Mouse (Mus musculus): ENCODE measurements around the gene Eepd1. TPM values are rescaled to one million over a fixed set of nuclear protein-coding genes. Genes with fewer than 3 reads are reported as not detected.

The Eepd1 gene
- polyA plus RNA-seq, 1 experiment = 7.3 TPM

DNA sequence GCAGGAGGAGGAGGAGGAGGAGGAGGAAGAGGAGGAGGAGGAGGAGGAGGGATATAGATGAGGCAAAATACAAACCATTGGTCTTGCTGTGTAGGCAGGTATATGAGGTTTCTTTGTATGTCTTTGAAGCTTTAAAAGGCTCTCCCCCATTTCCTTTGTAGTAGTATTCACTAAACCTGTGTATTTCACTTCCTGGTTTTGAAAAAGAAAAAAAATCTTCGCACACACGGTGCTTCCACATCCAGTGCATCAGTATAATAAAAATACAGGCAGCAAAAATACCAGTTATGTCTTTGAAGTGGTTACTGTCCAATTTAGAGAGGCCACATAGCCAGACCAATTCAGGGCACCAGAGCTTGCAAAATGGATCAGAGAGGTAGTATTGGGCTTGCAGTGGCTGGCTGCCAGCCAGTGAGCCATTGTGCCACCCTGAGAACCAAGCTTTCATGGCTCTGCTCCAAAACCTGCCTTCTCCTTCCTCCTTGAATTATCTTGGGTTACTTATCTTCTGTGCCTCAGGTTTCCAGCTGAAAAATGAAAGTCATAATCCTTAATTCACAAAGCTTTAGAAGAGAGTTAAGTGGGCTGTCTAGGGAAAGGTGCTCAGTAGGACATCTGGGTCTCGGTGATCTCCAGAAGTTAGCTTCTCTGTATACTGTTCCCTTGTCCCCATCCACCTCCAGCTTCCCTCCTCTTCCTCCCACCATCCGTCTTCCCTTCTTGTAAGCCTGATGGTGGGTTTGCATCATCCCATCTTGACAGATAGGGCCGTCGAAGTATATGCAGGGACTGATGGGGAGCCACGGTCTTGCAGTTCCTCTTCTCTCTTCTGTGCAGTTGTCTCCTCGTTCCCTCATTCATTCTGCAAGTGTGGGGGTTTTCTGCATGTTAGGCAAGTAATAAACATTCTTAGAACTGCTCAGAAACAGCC, 68.0 kb downstream of the Eepd1 start:
- no peak for DNase-seq
- TF ChIP-seq POLR2A (IDR thresholded peaks at IDR 0.05; ENCODE audit: borderline replicate concordance, extremely low read depth, low read depth, low read length) = no peak
- no peak for TF ChIP-seq CTCF (IDR thresholded peaks at IDR 0.05; ENCODE audit: insufficient read depth, low read length)
- no peak overlapping the region for H3K4me3 ChIP-seq (replicated peaks; ENCODE audit: extremely low read depth, low read depth, low read length)
- H3K4me1 ChIP-seq (ENCODE audit: control insufficient read depth, insufficient read depth, low read length) = peaks cover 3% of the 10 kb centered on the region
- 65% methylated on average over 8 of the region's 8 CpGs for WGBS

DNA sequence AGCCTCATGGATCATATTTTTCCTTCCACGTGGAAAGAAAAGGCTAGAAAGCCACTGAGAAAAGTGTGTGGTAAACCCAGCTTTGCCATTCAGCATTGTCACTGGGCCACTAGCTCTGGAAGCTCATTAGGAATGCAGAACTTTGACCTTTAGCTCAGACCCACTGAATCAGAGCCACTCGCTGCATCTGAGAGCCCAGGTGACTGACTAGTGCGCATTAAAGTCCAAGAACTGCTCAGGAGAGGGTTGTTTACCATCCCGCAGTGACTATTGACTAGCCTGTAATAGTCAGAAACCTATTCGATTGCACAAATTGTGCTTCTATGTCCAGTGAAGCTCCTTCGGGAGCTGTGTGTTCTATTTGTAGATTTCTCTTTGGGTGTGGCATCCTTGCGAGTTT, 68.8 kb downstream of the Eepd1 start:
- Histone ChIP-seq H3K4me1 (ENCODE audit: control insufficient read depth, insufficient read depth, low read length) (peaks cover 3% of the 10 kb centered on the region), H3K4me3 (replicated peaks; ENCODE audit: extremely low read depth, low read depth, low read length) (no peak overlapping the region)
- DNase-seq = no peak
- no peak for TF ChIP-seq CTCF (IDR thresholded peaks at IDR 0.05; ENCODE audit: insufficient read depth, low read length)
- no peak for TF ChIP-seq POLR2A (IDR thresholded peaks at IDR 0.05; ENCODE audit: borderline replicate concordance, extremely low read depth, low read depth, low read length)
- WGBS = 79% methylated on average over 7 of the region's 7 CpGs

- Histone ChIP-seq H3K4me1 (ENCODE audit: control insufficient read depth, insufficient read depth, low read length) (peaks cover 3% of the 10 kb centered on the region), H3K4me3 (replicated peaks; ENCODE audit: extremely low read depth, low read depth, low read length) (no peak overlapping the region)
- 52% methylated on average over 2 of the region's 2 CpGs for WGBS
- DNase-seq = no peak
- TF ChIP-seq CTCF (IDR thresholded peaks at IDR 0.05; ENCODE audit: insufficient read depth, low read length) (no peak), POLR2A (IDR thresholded peaks at IDR 0.05; ENCODE audit: borderline replicate concordance, extremely low read depth, low read depth, low read length) (no peak)
These were observed 71.2 kb downstream of the Eepd1 start for GRCm38 (mm10) chr9:25552532-25552931.

- DNase-seq = no peak
- TF ChIP-seq CTCF (IDR thresholded peaks at IDR 0.05; ENCODE audit: insufficient read depth, low read length) (no peak), POLR2A (IDR thresholded peaks at IDR 0.05; ENCODE audit: borderline replicate concordance, extremely low read depth, low read depth, low read length) (no peak)
- Histone ChIP-seq H3K4me1 (ENCODE audit: control insufficient read depth, insufficient read depth, low read length) (peaks cover 3% of the 10 kb centered on the region), H3K4me3 (replicated peaks; ENCODE audit: extremely low read depth, low read depth, low read length) (no peak overlapping the region)
- 68% methylated on average over 6 of the region's 6 CpGs for WGBS
These were observed 73.0 kb downstream of the Eepd1 start for GRCm38 (mm10) chr9:25554246-25554803.

GRCm38 (mm10) chr9:25555261-25555660, 73.9 kb downstream of the Eepd1 start:
- Histone ChIP-seq H3K4me1 (ENCODE audit: control insufficient read depth, insufficient read depth, low read length) (no peaks in the 10 kb centered on the region; the same call in 1 of the 2 replicates), H3K4me3 (replicated peaks; ENCODE audit: extremely low read depth, low read depth, low read length) (no peak overlapping the region)
- DNase-seq = no peak
- WGBS = 69% methylated on average over 6 of the region's 6 CpGs
- TF ChIP-seq POLR2A (IDR thresholded peaks at IDR 0.05; ENCODE audit: borderline replicate concordance, extremely low read depth, low read depth, low read length) (no peak), CTCF (IDR thresholded peaks at IDR 0.05; ENCODE audit: insufficient read depth, low read length) (no peak)

GRCm38 (mm10) chr9:25556008-25556407, 74.7 kb downstream of the Eepd1 start:
- WGBS = 87% methylated on average over 3 of the region's 3 CpGs
- Histone ChIP-seq H3K4me1 (ENCODE audit: control insufficient read depth, insufficient read depth, low read length) (no peaks in the 10 kb centered on the region; the same call in 1 of the 2 replicates), H3K4me3 (replicated peaks; ENCODE audit: extremely low read depth, low read depth, low read length) (no peak overlapping the region)
- TF ChIP-seq POLR2A (IDR thresholded peaks at IDR 0.05; ENCODE audit: borderline replicate concordance, extremely low read depth, low read depth, low read length) = no peak
- no peak for TF ChIP-seq CTCF (IDR thresholded peaks at IDR 0.05; ENCODE audit: insufficient read depth, low read length)
- DNase-seq = no peak

DNA sequence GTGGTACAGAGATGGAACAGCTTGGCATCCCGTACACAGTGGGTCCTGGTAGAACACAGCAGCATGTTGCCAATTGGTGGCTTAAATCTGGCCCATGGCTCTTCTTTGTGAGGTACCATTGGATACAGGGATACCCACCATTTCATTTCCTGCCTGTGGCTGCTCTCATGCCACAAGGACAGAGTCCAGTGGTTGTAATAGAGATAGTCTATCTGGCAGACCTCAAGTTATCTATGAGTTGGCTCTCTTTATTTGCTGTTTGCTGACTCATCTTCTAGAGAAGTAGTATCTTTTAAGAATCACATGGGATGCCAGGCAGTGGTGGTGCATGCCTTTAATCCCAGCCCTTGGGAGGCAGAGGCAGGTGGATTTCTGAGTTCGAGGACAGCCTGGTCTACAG, 76.0 kb downstream of the Eepd1 start:
- Histone ChIP-seq H3K4me3 (replicated peaks; ENCODE audit: extremely low read depth, low read depth, low read length) (no peak overlapping the region), H3K4me1 (ENCODE audit: control insufficient read depth, insufficient read depth, low read length) (no peaks in the 10 kb centered on the region; the same call in 1 of the 2 replicates)
- WGBS = 86% methylated on average over 2 of the region's 2 CpGs
- TF ChIP-seq CTCF (IDR thresholded peaks at IDR 0.05; ENCODE audit: insufficient read depth, low read length) (no peak), POLR2A (IDR thresholded peaks at IDR 0.05; ENCODE audit: borderline replicate concordance, extremely low read depth, low read depth, low read length) (no peak)
- DNase-seq = no peak

GRCm38 (mm10) chr9:25558834-25559233, 77.5 kb downstream of the Eepd1 start:
- no peak overlapping the region for H3K4me3 ChIP-seq (replicated peaks; ENCODE audit: extremely low read depth, low read depth, low read length)
- H3K4me1 ChIP-seq (ENCODE audit: control insufficient read depth, insufficient read depth, low read length) = no peaks in the 10 kb centered on the region; the same call in 1 of the 2 replicates
- no peak for DNase-seq
- TF ChIP-seq POLR2A (IDR thresholded peaks at IDR 0.05; ENCODE audit: borderline replicate concordance, extremely low read depth, low read depth, low read length) (no peak), CTCF (IDR thresholded peaks at IDR 0.05; ENCODE audit: insufficient read depth, low read length) (no peak)
- WGBS = 60% methylated on average over 3 of the region's 3 CpGs

- WGBS = 61% methylated on average over 9 of the region's 9 CpGs
- Histone ChIP-seq H3K4me1 (ENCODE audit: control insufficient read depth, insufficient read depth, low read length) (no peaks in the 10 kb centered on the region; the same call in 1 of the 2 replicates), H3K4me3 (replicated peaks; ENCODE audit: extremely low read depth, low read depth, low read length) (no peak overlapping the region)
- DNase-seq = no peak
- TF ChIP-seq CTCF (IDR thresholded peaks at IDR 0.05; ENCODE audit: insufficient read depth, low read length) = no peak
- no peak for TF ChIP-seq POLR2A (IDR thresholded peaks at IDR 0.05; ENCODE audit: borderline replicate concordance, extremely low read depth, low read depth, low read length)
These were observed 78.8 kb downstream of the Eepd1 start for GRCm38 (mm10) chr9:25560016-25560758.
